Mouse (Mus musculus) layer of hippocampus, adult 9-10 months (tissue): ENCODE results near the gene Ankrd36.
"Not testable (repeated sequence)": the region's sequence is repeated elsewhere in the genome, so short reads cannot be mapped to it uniquely, and the experiment has no call there.

Experiments
- DNase-seq: peaks from one replicate; pipeline ENCODE4 v3.0.0; 2022; ENCODE audit warnings: low spot score

The Ankrd36 gene

DNA sequence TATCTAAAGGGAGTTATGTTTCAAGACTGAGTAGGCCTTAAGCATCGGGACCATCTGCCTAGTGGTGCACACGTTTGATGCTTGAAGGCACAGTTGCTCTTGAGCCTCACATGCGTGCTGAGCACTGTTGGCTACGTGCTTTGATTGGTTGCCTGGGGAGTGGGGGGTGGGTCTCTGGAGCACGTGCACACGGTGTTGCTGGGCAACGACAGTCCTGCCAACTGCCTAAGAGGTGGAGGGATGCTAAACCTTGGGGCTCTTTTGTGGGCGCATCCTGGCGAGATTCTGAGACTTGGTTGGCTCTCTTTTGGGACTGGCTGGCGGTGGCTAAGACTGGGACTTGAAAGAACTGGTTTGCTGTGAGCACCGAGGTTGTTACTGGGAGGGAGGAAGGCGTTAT, at the start of gene Ankrd36:
Gene Ankrd36 (plus strand): TSS at position 211 of the 400 bp plus-strand sequence.
- DNase-seq = no peak

DNA sequence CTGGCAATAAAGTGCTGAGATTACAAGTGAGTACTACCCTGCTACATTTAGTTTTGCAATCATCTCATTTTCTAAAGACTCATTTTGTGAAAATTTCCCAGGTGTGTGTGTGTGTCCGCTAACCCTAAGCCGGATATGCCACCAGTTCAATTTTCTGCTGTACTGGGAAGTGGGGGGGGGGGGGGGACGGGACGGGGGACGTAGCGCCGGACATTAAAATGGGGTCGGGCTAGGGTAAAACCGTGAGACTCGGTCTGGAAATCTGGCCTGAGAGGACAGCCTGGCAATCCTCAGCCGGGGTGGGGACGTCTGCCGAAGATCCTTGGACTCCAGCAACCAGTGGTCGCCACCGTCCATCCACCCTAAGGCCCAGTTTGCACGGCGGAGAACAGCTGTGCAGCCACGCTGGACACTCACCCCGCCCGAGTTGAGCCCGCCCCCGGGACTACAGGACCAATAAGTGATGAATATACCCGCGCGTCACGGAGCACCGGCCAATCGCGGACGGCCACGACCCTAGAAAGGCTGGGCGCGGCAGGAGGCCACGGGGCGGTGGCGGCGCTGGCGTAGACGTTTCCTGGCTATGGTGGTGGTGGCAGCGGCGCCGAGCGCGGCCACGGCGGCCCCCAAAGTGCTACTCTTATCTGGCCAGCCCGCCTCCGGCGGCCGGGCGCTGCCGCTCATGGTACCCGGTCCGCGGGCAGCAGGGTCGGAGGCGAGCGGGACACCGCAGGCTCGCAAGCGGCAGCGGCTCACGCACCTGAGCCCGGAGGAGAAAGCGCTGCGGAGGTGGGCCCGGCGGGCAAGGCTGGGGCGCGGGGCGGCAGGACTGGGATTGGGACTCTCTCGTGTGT, 48.8 kb upstream of the Ankrd36 start, which contains the start of gene Xbp1:
Gene Xbp1 (plus strand): TSS at position 248 of the 854 bp plus-strand sequence.
- DNase-seq = peak; percentile 98

DNA sequence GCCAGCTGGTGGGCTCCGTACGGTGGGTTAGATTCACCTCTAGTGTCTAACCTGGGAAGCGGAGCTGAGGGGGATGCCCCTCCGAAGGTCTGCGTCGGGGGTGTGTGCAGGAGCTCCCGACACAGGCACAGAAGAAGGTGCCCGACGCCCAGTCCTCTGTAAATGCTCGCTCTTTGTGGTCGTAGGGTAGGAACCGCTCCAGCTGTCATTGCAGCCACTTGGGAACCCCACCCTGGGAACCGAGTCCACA, 48.3 kb upstream of the Ankrd36 start:
- no peak for DNase-seq

DNA sequence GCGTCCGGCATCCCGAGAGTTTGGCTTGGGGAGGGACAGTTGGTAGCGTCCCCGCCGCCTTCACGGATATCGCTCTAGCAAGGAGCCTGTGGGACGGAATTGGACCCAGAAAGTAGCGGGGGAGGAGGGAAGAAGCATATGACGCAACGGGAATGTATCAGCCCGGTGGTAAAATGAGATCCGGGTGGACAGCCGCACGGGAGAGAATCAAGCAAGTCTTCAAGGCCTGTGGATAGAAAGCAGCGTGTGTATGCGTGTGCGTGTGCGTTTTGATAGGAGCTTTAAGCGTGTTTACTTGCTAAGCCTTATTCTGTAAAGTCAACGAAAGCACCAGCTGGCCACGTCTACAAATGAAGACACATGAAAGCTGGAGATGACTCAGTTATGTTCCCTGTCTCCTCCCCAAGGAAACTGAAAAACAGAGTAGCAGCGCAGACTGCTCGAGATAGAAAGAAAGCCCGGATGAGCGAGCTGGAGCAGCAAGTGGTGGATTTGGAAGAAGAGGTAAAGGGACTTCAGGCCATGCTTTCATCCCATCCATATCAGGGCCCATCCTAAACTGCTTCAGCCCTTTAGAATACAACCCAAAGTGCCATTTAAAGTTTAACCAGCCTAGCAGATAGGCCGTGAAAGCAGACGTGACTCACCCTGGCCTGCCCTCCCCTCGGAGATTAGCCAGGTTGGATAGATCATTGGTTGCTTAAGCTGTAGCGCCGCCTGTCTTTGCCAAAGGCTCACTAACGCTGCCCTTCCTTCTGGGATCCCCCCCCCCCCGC, 47.8 kb upstream of the Ankrd36 start:
- DNase-seq = peak; percentile 66

DNA sequence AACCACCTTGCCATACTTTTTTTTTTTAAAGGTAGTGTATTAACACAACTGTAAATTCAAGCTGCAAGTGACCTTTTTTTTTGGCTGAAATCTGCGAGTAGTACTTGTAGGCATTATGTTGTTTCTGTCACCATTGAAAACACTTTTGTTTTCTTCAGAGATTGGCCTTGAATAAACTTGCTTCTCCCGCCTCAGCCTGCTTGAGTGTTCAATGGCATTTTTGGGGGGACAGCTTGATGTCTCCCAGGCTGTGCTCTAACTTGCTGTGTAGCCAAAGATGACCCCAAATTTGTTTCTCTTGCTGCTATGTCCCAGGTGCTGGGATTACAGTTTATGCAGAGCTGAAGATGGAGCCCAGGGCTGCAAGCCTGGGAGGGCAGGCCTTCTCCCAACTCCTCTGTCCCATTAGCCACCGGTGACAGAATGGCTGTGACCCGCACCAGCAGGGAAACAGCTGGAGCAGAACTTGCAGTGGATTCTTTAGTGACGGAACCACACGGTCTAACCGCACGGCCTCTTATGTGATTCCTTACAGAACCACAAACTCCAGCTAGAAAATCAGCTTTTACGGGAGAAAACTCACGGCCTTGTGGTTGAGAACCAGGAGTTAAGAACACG, 46.6 kb upstream of the Ankrd36 start:
- no peak for DNase-seq

DNA sequence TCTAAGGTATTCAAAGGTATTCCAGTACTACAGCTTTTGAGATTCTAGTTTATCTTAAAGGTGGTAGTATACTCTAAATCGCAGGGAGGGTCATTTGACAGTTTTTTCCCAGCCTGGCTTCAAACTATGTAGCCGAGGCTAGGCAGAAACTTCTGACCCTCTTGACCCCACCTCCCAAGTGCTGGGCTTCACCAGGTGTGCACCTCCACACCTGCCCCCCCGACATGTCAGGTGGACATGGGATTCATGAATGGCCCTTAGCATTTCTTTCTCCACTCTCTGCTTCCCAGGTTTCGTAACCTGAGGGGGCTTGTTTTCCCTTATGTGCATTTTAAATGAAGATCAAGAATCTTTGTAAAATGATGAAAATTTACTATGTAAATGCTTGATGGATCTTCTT, 44.1 kb upstream of the Ankrd36 start:
- no peak for DNase-seq

DNA sequence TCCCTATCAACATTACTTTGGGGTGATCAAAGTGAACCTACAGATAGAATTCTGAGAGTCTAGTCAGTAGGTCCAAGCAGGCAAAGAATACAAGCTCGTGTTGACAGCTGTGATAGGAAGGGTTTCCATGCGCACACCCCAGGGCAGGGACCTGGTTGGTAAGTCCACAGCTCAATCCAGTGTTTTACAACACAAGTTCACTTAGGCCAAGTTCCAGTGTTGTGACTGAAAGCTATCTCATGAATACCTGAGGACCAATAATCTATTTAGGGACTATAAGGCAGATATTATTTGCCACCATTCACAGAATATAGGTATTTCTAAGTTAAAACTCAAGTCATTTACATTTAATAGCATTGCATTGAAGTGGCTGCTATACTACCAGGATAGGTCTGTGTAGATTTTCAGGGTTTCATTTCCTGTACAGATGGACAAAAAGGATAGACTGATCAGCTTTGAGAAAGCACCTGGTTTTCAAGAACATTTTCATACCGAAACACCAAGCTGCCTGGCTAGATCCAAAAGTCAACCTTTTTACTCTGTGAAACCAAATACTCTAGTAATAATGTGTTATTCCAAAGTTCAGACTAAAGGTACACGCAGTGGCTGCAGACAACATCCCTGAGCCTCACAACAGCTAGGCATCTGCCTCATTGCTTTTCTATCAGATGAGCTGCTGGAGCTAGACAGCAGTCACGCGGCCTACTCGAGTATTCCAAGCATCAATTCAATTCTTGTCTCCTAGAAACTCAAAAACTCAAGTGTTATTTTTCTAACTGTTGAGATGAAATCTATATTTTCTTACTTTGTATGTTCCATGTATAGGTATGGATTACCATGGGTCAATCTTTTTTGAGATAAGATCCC, 42.7 kb upstream of the Ankrd36 start:
- no peak for DNase-seq

DNA sequence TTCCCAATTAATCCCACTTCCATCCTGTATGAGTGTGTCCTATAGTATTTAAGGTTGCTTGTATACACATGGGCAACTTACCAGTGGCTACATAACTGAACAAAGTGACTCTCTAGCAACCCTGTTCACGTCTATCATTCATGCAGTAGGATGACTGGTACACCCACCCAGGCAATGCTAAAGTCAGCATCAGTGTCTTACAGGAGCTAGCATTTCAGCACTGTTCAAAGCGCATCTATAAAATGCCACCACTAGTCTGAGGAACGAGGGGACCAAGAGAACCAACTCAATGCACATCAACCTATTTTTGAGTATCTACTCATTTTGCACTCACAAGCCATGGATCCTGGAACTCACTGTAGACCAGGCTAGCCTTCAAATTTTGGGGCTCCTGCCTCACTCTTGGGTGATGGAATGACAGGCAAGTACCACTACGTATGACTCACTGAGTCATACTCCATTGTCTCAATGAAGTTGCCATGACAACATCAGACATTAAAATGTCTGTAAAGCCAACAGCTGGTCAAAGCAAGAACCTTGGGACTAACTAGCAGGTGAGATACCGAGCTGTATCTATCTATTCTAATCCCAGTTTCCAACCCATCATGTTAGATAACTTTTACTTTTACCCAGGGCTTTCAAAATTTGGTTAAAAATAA, 41.5 kb upstream of the Ankrd36 start:
- DNase-seq = no peak

DNA sequence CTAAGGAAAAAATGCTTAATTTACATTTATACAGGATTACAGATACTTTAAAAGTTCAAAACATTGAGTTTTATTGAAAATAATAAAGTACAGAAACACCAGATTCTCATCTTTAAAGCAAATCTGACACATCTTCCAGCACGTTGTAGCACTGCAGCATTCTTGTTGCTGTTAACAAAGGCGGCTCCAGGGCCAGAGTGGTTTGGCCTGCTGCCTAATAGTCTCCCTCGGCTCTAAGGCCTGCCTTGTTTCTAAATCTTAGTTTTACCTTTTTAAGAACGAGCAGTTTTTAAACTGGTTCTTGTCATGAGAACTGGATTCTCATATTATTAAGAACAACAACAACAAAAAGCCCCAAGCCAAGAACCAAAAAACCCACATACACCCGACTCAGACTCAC, 40.6 kb upstream of the Ankrd36 start:
- no peak for DNase-seq

DNA sequence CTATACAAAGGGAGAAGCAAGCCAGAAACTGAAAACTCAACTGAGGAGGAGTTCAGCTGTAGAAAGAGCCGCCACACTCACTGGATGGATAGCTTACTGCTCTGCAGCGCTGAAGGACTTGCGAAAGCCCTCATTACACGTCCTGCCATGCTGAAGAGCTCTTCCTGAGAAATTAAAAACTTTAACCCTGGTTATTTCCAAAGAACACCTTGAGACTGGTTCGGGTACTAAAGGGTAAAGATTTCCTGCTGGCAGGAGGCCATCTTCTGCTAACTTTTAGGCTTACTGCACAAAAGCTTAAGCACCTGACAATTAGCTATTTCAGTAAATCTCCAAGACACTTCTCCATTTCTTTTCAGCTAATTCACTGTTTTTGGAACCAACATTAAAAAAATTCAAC, 39.3 kb upstream of the Ankrd36 start:
- DNase-seq = no peak

DNA sequence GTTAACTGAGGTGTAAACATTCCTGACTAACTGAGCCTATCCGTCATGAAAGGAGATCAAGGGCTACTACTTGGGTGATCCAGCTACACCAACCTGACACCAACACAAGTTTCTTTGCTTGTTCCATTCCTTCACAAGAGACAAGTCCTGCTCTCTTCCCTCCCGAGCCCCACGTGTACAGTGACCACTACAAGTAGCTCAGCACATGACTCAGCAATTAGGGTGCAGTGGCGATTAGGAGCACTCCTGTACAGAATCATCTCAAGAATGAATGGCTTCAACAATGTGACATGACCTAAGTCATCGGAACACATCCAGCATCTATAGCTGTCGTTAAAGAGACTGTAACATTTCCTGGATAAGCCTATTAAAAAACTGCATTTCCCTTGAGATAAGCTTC, 38.8 kb upstream of the Ankrd36 start:
- no peak for DNase-seq

DNA sequence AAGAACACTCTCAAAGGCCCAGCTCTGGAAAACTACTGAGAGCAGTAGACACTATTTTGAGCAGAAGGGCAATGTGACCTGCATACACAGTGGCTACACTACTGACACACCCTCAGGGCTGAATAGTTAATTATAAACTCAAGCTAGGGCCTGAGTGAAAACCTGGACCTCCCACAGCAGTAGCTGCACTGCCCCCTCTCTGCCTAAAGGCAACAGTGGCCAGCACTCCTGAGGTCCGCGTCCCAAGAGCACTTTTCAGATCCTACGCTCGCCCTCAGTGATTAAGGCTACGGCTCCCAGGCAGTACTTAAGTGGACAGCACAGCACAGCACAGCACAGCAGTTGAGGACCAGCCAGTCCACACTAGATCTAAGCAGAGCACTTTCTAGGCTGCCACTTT, 36.4 kb upstream of the Ankrd36 start:
- DNase-seq = no peak

DNA sequence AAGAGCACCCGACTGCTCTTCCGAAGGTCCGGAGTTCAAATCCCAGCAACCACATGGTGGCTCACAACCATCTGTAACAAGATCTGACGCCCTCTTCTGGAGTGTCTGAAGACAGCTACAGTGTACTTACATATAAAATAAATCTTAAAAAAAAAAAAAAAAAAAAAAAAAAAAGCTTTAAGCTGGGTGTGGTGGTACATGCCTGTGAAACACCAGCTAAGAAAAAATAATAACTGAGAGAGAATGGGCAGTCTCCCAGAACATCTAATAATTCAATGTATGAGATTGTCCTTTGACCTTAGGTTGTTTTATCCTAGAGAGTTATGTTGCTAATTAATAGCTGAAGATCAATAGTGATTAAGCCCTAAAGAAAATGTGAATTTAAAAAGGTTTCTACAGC, 32.0 kb upstream of the Ankrd36 start:
- not testable (repeated sequence) for DNase-seq

DNA sequence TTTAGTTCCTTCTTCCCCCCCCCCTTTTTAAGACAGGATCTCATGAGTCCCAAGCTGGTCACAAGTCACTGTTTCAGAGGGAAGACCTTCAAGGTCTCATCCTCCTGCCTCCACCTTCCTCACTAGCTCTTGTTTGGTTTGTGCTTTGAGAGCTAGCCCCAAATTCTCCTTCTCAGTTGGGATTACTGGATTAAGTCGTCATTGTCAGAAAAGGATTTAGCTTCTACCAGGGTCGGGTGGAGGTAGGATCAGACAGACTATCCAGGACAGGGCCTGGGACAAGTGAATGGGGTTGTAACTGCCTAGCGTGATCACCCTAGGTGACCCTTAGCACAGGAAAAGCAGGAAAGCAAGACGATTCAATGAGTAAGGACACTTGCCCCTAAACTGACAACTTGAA, 29.2 kb upstream of the Ankrd36 start:
- no peak for DNase-seq

DNA sequence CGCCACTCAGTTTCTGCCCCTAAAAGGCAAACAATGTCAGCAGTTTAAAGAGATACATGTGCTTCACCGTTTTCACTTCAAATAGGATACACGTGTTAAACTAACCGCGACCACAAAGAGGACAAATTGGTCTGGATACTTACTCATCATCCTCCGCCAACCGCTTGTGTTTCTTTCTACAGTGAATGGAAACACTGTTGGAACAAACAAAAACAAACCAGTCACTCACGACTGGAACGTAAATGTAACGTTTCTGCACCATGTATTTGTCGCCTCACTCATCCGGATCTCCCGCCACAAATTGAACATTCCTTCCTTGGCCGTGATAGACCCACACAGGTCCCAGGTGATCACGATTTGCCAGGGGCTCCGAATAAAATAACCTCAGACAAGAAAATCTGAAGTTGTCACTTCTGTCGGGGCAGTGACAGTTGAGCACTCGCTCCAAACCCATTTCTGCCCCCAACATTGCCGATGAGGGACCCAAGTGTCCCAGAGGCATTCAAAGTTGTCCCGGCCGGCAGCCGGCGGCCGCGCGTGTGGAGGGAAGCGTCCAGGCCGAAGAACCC, 28.2 kb upstream of the Ankrd36 start:
- no peak for DNase-seq

DNA sequence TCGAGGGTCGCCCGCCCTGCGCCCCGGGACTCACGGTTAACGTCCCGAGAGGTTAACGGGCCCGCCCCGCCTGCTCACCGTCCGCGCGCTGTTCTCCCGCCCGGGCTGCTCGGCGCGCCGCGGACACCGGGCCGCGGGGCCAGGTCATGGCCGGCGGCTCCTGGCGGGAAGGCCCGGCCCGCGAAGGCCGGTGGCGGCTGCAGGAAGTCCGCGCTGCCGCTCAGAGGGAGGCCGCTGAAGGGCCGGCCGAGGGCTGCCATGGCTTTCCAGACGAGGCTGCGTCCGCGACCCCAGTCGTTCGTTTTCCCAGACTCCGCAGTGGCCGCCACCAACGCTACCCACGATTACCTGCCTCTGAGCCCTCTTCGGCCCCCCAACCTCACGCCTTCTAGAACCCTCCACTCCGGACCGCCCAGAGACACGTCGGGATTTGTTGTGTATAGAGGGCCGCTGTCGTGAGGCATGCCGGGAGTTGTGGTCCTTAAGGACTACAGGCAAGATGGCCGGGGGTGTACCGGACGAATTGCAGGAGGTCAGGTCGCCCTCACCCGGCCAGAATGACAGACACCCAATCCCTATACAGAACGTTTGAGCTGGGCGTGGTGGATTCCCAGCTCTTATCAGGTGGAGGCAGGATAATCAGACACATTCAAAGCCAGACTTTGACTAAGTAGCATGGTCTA, 27.5 kb upstream of the Ankrd36 start, which contains the start of gene Ccdc117:
Gene Ccdc117 (minus strand): TSS at position 389 of the 683 bp plus-strand sequence.
- peak; percentile 75 for DNase-seq

DNA sequence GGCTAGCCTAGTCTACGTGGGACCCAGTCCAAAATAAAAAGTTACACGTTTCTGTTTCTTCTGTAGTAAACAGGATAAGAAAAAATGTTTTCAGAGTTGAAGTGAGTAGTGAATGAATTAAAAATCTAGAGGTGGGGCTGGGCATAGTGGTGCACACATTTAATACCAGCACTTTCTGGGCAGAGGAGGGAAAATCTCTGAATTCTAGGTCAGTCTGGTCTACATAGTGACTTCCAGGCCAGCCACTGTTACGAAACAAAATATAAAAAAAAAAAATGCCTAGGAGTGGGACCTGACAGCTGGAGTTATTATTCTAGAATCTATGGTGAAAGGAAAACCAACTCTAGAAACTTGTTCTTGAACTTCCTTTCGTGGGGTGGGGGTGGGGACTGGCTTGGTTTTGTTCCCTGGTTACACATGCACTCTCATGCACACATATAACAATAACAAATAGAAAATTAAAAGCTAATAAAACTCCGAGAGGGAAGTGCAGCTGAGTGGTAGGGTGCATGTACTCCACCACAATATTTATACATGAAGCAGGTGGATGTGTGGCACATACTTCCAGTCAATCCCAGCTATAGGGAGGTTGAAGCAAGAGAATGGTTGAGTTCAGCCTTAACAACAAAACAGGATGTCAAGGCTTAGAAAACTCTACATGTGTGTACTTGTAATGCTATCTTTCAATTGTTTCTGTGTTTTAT, 26.9 kb upstream of the Ankrd36 start:
- DNase-seq = no peak

DNA sequence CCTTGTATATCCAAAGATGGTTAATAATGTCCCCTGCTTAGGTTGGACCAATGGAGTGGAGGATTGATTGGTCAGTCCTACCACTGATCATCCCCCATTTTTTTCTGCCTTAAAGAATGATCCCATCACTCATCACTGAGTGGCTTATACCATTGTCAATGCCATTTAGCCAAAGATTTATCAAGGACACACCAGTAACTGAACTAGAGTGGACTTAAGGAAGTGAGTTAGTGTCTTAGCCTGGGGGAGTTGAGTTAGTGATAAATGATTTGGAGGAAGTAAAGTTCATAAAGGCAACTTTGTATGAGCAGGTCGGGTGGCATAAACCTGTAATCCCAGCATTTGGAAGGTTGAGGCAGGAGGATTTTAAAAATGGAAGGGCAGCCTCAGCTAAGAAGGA, 26.2 kb upstream of the Ankrd36 start:
- DNase-seq = no peak

DNA sequence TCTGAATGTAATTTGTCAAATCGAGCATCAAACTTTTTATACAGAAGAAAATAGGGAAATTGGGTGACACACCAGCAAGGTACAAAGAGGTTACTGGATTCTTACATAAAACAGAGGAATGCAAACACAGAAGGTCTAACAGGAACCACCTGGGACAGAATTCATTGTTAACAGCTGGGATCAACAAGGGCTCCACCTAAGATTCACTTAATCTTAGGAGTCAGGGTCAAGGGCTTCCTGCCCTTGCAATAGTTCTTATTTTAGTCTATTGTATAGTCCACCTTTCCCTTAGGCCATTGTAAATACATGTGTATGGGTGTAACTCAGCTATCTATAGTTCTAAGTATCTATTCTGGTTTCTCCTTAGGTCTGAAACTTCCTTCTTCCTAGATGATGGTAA, 24.8 kb upstream of the Ankrd36 start:
- not testable (repeated sequence) for DNase-seq

DNA sequence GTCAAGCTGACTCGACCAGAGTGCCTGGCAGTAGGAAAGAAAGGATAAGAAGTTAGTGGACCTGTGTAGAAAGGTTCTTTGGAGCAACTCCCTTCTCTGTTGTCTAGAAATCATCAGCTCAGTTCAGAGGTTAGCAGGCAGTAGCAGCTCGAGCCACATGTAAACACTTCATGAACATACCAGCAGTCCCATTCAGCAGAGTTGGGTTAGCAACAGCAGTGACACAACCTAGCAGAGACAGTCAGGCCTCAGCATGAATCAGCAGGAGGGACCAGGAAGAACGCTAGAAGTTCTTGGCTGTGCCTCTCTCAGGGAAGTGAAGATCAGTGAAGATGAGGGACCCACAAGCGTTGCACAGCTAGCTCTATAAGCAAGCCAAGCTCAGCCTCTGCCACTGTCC, 24.0 kb upstream of the Ankrd36 start:
- no peak for DNase-seq
